Mouse (Mus musculus) granulocyte monocyte progenitor cell, adult 5-6 weeks (primary cell): ENCODE measurements around the gene Kifc1. TPM values are rescaled to one million over a fixed set of nuclear protein-coding genes. Genes with fewer than 3 reads are reported as not detected.
"Not testable (repeated sequence)": the region's sequence is repeated elsewhere in the genome, so short reads cannot be mapped to it uniquely, and the experiment has no call there.

Source experiments
- ATAC-seq: replicated peaks from 2 replicates; pipeline ENCODE4 v1.8.0; 2016; ENCODE audit warnings: mild to moderate bottlenecking, moderate TSS enrichment, inconsistent platforms; ENCODE audit not compliant: poor library complexity, severe bottlenecking
- total RNA-seq, 2 experiments: library from RNA; stranded (forward) in 1 of 2; stranded (reverse) in 1 of 2; fragments of 200-712, 200-1000 nt in 1 of 2; fragments of >200 nt in 1 of 2; fragmentation: Nextera tagmentation in 1 of 2; gene quantifications; 2 replicates each; pipeline ENCODE4 v1.2.3; 2014 to 2017

Kifc1 gene
- total RNA-seq, 2 experiments from 2014 or later = 13.9 to 31.3 TPM

- ATAC-seq = peak; percentile 63
Observed at GRCm38 (mm10) chr17:33919351-33920281, 29.2 kb upstream of the Kifc1 start.

- ATAC-seq = no peak
Observed at GRCm38 (mm10) chr17:33918293-33919203, 28.1 kb upstream of the Kifc1 start.

- no peak for ATAC-seq
Observed at GRCm38 (mm10) chr17:33917656-33918292, 27.3 kb upstream of the Kifc1 start.

GRCm38 (mm10) chr17:33916847-33917655 is 26.6 kb upstream of the Kifc1 start:
- no peak for ATAC-seq

- 0 out of 2 replicates have a peak, but pooled peaks have one; percentile 11 for ATAC-seq
Observed at GRCm38 (mm10) chr17:33916294-33916693, 25.8 kb upstream of the Kifc1 start.

- peak; percentile 69 for ATAC-seq
Observed at GRCm38 (mm10) chr17:33915671-33916250, 25.3 kb upstream of the Kifc1 start, which contains the start of the genes Tapbp and Zbtb22. Tapbp (plus strand) TSS chr17:33915899. Zbtb22 (plus strand) TSS chr17:33915904.

GRCm38 (mm10) chr17:33914969-33915391 is 24.5 kb upstream of the Kifc1 start:
- no peak for ATAC-seq

GRCm38 (mm10) chr17:33913905-33914304 is 23.4 kb upstream of the Kifc1 start:
- no peak for ATAC-seq

GRCm38 (mm10) chr17:33913264-33913663 is 22.8 kb upstream of the Kifc1 start:
- no peak for ATAC-seq

GRCm38 (mm10) chr17:33911813-33912414 is 21.5 kb upstream of the Kifc1 start:
- no peak for ATAC-seq

- no peak for ATAC-seq
Observed at GRCm38 (mm10) chr17:33911052-33911812, 20.8 kb upstream of the Kifc1 start.

- ATAC-seq = no peak
Observed at GRCm38 (mm10) chr17:33910346-33911051, 20.0 kb upstream of the Kifc1 start.

- peak; percentile 44 for ATAC-seq
Observed at GRCm38 (mm10) chr17:33909869-33910250, 19.4 kb upstream of the Kifc1 start.

- ATAC-seq = peak; percentile 90
Observed at GRCm38 (mm10) chr17:33909077-33909868, 18.8 kb upstream of the Kifc1 start, which contains the start of gene Daxx. Daxx (plus strand) TSS chr17:33909414.

- peak; percentile 20 for ATAC-seq
Observed at GRCm38 (mm10) chr17:33908331-33909076, 18.0 kb upstream of the Kifc1 start.

GRCm38 (mm10) chr17:33904835-33905234 is 14.4 kb upstream of the Kifc1 start, which contains the start of gene Platr17:
Platr17 (plus strand) TSS chr17:33905135.
- not testable (repeated sequence) for ATAC-seq
